Mouse (Mus musculus) CD4-positive, CD25-positive, alpha-beta regulatory T cell, adult 2 months (primary cell): Measurements from ENCODE around the gene Vps26c.
A peak's percentile ranks its signal among the peaks of the same experiment; 100 is the strongest.
"Not testable (repeated sequence)": the region's sequence is repeated elsewhere in the genome, so short reads cannot be mapped to it uniquely, and the experiment has no call there.

Source experiments
- DNase-seq: peaks from one replicate; pipeline ENCODE4 v3.0.0-alpha.2; 2012; ENCODE audit warnings: low read depth, low spot score

Vps26c gene

DNA sequence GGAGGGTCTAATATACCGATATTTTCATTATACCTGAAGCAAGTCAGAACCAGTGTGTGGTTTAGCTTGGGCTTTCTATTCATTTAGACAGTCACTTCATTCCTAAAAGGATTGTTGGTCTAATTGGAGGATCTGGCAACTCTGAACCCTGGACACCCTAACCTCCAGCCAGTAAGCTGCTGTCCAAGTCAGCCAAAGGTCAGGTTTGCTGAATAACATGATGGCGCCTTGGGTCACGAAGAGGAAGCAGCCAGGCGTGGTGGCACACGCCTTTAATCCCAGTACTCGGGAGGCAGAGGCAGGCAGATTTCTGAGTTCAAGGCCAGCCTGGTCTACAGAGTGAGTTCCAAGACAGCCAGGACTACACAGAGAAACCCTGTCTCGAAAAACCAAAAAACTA, 29.5 kb downstream of the Vps26c start:
- DNase-seq, result not testable (repeated sequence)

DNA sequence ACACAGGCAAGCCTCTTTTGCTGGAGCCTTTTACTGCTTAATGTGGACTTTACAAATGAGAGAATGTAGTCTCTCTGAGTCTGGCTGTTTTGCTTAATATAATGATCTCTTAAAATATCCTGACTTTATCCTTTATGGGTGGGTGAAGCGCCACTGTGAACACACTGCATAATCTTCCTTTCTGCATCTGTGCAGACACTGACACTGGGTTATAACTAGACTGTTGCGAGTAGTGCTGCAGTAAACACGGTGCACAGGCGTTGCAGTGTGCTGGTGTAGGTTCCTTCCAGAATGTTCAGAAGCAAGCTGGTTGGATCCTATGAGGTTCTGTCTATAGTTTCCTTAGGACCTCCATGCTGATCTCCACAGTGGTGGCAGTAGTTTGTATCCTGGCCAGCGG, 37.3 kb downstream of the Vps26c start:
- no peak for DNase-seq

DNA sequence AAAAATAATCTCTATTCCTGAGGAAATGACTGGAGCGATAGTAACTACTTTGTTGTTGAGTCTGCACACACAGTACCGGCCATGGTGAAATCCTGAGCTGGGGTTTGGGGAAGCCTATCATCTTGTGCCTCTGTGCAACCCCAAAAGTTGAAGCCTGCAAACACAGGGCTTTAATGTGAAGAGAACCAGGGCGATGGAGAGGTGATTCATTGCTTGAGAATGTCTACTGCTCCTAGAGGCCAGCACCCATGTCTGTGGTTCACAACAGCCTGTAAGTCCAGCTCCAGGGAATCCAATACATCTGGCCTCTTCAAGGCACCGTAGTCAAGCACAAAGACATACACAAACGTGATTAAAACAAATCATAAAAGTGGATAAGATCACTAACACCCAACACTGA, 39.3 kb downstream of the Vps26c start:
- DNase-seq, result no peak

DNA sequence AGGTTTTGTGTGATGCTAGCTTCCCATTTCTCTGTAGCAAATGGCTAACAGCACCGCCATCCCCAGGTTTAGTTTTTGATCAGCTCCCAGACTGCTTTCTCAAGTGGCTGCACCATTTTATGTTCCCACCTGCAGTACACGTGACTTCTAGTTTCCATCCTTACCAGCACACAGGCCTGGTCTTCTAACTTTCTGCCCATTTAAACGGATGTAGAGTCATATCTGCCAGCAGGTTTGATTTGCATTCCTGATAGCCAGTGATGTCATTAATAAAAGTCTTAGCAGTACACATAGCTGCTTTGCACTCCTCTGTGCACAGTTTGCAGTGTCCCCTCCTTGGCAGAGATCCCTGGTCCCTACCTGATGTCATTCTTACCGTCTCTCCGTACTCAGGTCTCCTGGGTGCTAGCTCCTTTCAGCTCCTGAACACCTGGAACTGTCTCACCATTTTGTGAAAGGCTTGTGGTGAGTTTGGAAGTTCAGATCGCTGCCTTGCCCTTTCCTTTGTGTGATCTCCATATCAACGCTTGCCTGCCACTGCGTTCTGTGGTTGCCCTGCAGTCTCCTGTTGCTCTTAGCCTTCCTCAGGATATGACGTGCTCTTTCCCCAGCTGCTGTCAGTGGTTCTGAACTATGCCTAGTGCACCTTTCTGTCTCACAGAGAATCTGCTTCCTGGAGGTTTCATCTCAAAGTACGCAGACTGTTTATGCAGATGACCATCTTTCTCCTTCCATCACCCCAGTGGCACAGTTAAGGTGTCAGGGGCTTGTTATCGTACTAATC, 41.7 kb downstream of the Vps26c start:
- peak; percentile 53 for DNase-seq

DNA sequence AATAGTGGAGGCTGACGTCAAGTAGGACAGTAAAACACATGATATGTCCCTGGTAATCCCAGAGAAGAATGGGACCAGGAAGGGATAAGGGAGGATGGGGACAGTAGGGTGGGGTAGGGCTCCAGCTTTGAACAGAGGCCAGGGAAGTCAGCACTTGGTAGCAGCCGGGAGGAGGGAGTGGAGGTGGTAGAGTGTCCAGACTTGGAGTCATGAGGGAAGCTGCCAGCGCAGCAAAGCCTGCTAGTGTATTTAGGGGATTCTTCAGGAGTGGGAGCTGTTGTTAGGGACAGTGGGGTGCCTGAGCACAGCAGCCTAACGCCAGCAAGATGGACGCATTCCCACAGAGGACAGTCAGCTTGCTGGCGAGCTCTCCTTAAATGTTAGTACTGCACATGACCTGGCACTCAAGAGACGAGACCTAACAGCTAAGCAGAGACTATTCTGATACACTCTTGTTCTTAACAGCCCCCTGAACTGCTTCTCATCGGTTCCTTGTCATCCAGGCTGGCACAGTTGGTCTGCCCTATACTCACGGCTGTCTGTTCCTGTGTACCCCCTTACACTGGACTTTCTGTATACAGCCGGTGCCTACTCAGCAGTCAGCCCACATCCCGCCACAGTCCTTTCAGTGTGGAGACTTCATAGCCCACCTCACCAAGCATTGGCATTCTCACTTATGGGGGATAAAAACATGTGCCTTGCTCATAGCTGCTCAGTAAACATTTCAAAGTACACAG, 53.4 kb downstream of the Vps26c start:
- DNase-seq, result no peak

DNA sequence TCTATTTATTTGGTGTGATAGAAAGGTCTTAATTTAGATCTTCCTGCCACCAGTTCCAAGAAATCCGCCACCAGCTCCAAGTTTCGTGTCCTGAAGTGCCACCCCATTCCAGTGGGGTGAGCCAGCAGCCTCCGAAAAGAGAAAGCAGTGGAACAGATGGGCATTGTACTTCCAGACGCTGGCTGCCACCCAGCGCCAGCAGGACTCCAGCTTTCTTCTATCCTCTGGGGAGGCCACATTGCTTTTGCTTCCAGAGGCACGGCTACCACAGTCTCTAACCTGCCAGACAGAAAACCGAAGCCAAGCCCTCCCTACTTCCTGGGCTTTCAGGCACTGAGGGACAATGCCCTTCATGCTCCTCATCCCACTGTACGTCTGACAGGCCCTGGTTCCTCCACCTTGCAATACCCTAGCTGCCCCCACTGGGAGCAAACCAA, 54.1 kb downstream of the Vps26c start:
- DNase-seq, result no peak

DNA sequence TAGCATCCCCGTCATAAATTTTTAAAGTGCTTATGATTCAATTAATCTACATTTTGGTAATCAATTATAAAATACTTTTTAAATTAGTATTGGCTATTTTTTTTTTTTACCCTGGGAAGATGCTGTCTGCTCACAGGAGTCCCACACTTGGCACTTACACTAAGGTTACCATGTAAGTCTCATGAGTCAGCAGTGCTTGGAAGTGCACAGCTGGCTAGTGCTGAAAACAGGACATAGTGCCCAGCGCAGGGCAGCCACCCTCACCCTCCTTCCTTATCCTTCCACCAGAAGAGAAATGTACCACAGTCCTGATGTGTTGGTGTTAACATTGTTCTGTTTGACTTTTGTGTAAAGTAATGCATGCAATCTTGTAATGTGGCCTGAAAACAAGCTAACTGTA, 58.2 kb downstream of the Vps26c start:
- no peak for DNase-seq

DNA sequence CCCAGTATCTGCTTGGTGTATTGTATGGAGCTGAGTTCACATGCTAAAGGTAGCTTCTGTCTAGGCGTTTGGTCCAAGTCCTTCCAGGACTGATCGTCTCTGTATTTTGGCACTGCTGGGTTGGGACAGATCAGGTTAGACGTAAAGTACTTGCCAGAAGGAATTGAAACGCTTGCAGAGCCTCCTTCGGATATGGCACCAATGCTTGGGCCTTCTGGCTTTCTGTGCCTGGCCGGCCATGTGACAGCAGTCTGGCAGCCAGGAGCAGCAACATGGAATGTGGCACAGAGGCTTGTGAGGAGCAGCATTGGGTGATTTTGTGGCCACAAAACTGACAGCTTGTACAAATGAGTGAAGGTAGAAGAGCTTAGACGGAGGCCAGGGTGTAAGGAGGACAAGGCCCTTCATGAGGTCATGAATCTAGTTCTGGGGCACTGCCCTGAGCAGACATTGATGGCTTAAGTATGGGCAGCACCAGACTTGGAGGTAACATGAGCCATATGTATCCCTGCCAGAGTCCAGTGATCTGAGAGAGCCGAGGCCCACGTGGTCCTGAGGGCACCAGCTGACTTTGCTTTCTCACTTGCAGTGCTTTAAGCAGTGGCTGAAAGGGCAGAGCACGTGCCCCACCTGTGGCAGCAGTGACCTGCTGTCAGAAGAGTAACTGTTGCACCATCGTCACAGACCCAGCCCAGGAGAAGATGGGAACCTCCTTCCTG, 59.1 kb downstream of the Vps26c start:
- no peak for DNase-seq

DNA sequence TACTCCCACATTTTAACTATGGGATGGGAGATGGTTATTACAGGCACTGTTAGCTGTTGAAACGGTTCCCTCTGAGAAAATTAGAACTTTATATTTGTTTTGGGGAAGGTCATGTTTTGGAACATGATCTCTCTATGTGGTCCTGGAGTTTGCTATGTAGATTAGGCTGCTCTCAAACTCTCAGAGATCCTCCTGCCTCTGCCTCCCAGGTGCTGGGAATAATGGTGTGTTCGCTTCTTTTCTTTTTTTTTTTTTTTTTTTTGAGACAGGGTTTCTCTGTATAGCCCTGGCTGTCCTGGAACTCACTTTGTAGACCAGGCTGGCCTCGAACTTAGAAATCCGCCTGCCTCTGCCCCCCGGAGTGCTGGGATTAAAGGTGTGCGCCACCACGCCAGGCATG, 60.3 kb downstream of the Vps26c start:
- DNase-seq, result not testable (repeated sequence)

DNA sequence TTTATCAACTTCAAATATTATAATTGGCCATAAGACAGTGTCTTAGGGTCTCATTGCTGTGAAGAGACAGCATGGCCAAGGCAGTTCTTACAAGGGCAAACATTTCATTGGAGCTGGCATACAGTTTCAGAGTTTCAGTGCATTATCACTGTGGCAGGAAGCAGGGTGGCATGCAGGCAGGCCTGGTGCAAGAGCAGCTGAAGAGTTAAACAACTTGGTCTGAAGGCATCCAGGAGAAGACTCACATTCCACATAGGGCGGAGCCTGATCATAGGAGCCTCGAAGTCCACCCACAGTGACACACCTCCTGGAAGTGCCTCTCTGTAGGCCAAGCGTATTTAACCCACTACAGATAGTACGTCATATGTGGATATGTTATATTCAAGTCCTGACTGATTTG, 60.7 kb downstream of the Vps26c start:
- DNase-seq, result no peak

DNA sequence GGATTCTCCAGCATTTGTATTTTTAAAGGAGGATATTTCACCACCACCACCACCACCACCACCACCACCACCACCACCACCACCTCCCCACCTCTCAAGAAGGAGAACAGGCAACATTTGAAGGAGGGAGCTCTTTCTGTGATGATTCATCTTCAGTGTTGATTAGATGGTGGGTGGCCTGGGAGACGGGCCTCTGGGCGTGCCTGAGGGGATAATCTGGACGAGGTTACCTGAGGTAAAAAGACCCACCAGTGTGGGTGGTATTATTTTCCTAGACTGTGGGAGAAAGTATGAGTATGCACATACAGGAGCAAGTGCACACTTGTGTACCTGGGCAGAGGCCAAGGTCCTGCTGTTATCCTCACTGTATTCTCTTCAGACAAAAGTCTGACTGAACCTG, 62.6 kb downstream of the Vps26c start:
- no peak for DNase-seq

DNA sequence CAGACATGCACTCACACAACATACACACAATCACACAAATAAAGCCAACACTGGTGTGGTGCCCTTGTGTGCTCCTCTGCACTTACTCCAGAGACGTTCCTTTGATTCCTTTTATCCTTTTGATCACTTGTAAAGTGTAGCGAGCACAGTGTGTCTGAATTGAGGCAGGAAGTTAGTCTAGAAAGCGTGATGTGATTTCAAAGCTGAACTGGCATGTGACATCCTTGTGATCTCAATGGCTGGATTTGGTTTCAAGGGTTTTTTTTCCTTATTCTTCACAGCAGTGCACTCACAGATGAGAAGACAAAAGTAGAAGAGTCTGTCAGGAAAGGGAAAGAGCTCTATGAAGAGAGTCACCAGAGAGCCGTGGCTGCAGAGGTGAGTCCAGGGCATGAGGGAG, 72.5 kb downstream of the Vps26c start:
- peak; percentile 22 for DNase-seq

DNA sequence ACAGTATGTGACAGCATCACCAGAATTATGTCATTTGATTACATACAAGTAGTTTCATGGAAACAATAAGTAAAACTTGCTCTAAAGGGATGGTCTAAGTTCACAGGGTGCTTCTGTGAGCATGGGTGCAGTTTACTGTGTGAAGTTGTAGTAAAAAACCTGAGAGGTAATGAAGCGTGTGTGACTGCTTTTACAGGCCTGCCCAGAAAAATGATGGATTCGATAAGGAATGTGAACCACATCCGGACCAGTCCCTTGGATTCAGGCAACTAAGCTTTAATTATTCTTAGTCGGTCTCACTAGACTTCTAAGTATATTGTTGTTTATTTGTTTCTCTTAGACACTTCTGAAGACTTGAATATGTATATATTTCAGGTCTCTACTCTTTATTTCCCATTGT, 73.9 kb downstream of the Vps26c start:
- DNase-seq, result no peak

DNA sequence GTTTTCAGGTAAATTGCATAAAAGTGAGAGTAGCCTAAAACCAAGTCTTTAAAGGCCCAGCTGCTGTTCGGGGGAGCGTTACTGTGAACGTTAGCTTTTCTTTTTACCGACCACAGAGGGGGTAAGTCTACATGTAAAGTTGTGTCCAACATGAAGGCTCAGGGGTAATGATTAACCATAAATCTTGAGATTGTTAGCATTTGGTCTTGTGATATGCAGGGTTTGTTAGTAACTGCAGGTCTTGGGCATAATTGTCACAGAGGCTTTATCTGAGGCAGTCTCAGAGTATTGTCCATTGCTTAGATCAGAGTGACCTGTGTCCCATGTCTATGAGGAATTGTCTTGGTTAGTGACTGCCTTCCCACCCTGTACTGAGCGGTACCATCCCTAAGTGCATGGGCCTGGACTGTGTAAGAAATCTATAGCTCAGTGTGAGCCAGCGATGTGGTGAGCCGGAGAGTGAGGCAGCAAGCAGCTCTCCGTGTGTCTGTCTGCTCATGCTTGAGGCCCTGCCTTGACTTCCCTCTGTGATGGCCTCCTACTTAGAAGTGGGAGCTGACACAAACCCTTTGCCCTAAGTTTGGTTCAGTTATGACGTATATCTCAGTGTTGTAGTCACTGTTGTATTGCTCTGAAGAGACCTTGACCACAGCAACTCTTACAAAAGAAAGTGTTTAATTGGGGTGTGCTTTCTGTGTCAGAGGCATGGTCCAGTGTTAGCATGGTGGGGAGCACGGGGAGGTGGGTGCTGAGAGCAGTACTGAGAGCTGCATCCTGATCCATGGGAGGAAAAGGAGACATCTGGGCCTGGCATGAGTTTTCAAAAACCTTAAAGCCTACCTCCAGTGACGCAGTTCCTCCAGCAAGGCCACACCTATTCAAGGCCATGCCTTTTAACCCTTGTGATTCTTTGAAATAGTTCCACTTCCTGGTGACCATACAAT, 74.8 kb downstream of the Vps26c start:
- no peak for DNase-seq

DNA sequence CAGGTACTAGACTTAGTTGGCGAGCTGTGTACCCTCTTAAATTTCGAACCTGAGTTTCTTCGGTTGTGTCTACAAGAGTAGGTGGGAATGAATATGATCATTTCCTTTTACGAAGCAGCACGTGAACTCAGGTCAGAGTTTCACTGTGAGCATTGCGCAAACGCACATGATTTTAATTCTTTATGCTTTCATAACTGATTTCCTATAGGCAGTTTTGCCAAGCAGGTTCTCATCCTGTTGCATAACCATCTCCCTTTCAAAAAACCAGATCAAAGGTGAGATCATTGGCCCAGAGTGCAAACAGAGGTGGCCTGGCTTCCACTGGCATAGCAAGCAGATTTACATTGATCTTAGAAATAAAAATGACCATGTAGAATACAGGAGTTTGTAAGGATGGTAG, 77.0 kb downstream of the Vps26c start:
- no peak for DNase-seq

DNA sequence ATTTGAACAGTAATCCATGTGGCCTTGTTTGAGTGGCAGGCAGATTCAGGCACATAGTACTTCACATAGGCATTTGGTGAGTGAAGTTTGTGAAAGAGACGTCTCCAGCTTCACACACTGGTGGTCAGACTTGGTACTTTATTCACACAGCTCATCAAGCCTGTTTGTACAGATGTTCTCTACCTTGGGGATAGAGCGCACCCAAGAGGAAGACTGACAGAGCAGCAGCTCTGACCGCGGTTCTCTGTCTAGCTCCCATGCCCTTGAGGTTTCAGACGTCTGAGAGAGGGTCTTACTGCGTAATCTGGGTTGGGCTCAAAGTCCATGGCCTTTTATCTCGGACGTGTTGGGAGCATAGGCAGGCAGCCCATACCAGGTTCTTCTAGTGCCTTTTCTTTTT, 77.5 kb downstream of the Vps26c start:
- DNase-seq, result peak; percentile 34
